Mouse (Mus musculus) kidney, adult 2 months (tissue): ENCODE results near the gene Cd248. TPM values are rescaled to one million over a fixed set of nuclear protein-coding genes. Genes with fewer than 3 reads are reported as not detected.

Experiments
- DNase-seq: peaks from one replicate; pipeline ENCODE4 v3.0.0; 2021
- H3K27ac ChIP-seq: fragments of 200-500 bp; 2 replicates; pipeline ENCODE4 v1.5.1; 2012; ENCODE audit warnings: low read depth, low read length, control low read depth, inconsistent platforms; ENCODE audit not compliant: insufficient read depth
- H3K27me3 ChIP-seq: fragments of 200-500 bp; replicated peaks from 2 replicates; pipeline ENCODE4 v1.6.1; 2012; ENCODE audit warnings: mild to moderate bottlenecking, moderate library complexity, low read length, inconsistent platforms; ENCODE audit not compliant: control insufficient read depth, insufficient read depth
- H3K36me3 ChIP-seq: fragments of 200-500 bp; 2 replicates; pipeline ENCODE4 v1.6.1; 2012; ENCODE audit warnings: mild to moderate bottlenecking, moderate library complexity, low read length, inconsistent platforms; ENCODE audit not compliant: control insufficient read depth, insufficient read depth
- H3K4me1 ChIP-seq: fragments of 200-500 bp; 2 replicates; pipeline ENCODE4 v1.6.1; 2011; ENCODE audit warnings: low read length; ENCODE audit not compliant: control insufficient read depth, insufficient read depth
- H3K4me3 ChIP-seq: fragments of 200-500 bp; 2 replicates; pipeline ENCODE4 v1.5.1; 2011; ENCODE audit warnings: mild to moderate bottlenecking, low read depth, low read length, control low read depth; ENCODE audit not compliant: insufficient read depth
- CTCF ChIP-seq: fragments of 200-500 bp; conservative IDR thresholded peaks from 2 replicates; pipeline ENCODE4 v1.5.1; 2011; ENCODE audit warnings: low read depth, mild to moderate bottlenecking, control low read depth, low read length, moderate library complexity, mixed read lengths; ENCODE audit not compliant: insufficient read depth, insufficient read length
- POLR2A ChIP-seq: fragments of 200-500 bp; IDR thresholded peaks from one replicate; pipeline ENCODE4 v1.6.1; 2011; ENCODE audit warnings: low read depth, low read length, control low read depth
- WGBS: fragments of 180-500 bp; shearing (Covaris S2); methylation state at CpG from one replicate; pipeline ENCODE4 v1.1.7; 2018; 5-methylcytosine and 5-hydroxymethylcytosine counted together
- polyA plus RNA-seq: library from polyadenylated mRNA; depleted of rRNA; stranded (reverse); fragments of >200 nt; gene quantifications from 2 replicates; pipeline ENCODE4 v1.2.3, GENCODE M21; 2012

Gene Cd248
- polyA plus RNA-seq, 1 experiment = 10.8 TPM

DNA sequence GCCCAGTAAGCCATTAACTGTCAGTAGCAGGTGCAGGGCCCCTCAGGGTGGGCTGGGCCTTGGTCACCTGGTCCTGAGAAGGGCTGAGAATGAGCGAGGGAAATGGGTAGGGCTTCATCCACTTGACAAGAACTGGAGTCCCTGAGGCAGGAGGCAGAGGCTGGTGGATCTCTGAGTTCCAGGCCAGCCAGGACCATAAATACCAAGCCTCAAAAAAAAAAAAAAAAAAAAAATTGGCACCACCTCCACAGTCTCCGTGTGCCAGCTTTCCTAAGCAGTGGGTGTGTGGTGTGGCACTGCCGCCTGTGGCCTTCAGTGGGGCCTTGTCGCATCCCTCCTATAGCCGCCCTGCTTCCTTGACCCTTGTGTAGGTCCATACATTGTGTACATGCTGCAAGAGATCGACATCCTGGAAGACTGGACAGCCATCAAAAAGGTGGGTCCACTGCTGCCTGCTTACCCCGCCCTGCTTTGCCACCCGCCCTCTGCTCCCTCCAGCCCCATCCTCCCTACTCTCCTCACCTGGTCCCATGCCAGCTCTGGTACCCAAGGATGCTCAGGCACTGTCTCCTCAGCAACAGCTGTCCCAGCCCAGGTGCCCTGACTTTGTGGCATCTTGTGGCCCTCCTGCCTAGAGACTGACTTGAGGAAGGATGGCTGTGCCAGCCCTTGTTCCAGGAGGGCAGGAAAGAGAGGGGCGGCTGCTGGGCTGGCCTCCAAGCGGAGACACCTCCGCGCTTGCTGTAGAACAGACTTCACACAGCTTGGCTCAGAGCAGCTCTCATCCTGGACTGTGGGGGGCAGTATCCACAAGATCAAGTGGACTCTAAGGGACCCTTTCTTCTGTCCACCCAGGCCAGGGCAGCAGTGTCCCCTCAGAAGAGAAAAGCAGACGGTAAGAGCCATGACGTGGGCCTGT is 19.5 kb upstream of the Cd248 start:
- no peak for DNase-seq
- TF ChIP-seq CTCF = no peak
- TF ChIP-seq POLR2A = no peak
- Histone ChIP-seq H3K4me1 (no peaks in the 10 kb centered on the region; the same call in 1 of the 2 replicates), H3K36me3 (no peaks in the 10 kb centered on the region), H3K27ac (no peak overlapping the region), H3K27me3 (no peaks in the 10 kb centered on the region), H3K4me3 (no peak overlapping the region)
- WGBS = 87% methylated on average over 14 of the region's 14 CpGs

GRCm38 (mm10) chr19:5049325-5049724 is 18.6 kb upstream of the Cd248 start:
- no peak overlapping the region for H3K4me3 ChIP-seq
- no peaks in the 10 kb centered on the region for H3K36me3 ChIP-seq
- DNase-seq = no peak
- H3K4me1 ChIP-seq = no peaks in the 10 kb centered on the region; the same call in 1 of the 2 replicates
- no peaks in the 10 kb centered on the region for H3K27me3 ChIP-seq
- no peak overlapping the region for H3K27ac ChIP-seq
- no peak for TF ChIP-seq CTCF
- no peak for TF ChIP-seq POLR2A
- 89% methylated on average over 6 of the region's 6 CpGs for WGBS

DNA sequence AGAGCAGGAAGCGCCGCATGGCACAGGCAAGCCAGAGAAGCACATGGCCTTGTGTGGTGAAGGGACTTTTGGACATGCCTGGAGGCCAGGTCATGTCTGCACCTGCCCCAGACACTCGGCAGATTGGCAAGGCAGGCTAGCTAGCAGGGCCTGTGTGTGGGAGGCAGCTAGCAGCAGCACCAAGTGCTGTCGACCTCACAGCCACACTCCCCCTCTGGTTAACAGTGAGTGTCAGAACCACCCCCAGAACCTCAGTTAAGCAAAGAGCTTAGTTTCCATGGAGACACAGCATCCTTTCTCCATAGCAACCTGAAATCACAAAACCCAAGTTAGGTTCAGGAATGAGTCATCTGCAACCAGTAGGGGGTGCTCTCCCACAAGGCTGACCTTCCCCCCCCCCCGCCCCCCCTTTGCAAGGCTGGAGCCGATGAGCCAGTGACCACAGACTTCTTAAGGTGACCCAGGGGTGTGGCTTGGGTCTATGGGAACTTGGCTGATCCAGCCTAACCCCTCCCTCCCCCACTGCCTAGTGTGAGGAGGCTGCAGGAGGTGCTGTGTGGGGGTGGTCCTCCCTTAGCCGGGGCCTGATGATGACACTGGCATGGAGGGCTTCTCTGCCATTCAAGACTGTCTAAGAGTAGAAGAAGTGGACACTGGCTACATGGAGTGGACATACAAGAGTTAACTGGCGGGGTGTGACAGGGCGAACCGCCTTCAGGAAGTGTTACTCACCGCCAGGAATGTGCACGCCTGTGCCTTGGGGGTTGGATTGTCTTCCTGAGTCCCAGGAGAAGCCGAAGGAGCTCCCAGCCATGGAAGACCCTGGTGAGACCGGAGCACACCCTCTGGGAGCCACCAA is 17.6 kb upstream of the Cd248 start, which contains the start of gene Rin1:
Gene Rin1, plus strand, starts transcription at position 435 of the 859 bp plus-strand sequence.
- 17% methylated on average over 14 of the region's 14 CpGs for whole genome bisulfite sequencing
- TF ChIP-seq CTCF = 0 out of 2 replicates have a peak, but pooled peaks have one; percentile 11
- TF ChIP-seq POLR2A = no peak
- DNase-seq = peak; percentile 68
- Histone ChIP-seq H3K4me3 (peak within 1 kb of the TSS; percentile 43), H3K27me3 (no peaks in the 10 kb centered on the region), H3K27ac (no peak within 1 kb of the TSS), H3K4me1 (no peaks in the 10 kb centered on the region; the same call in 1 of the 2 replicates), H3K36me3 (no peaks in the 10 kb centered on the region)

- no peak for DNase-seq
- H3K27me3 ChIP-seq = no peaks in the 10 kb centered on the region
- TF ChIP-seq POLR2A = no peak
- TF ChIP-seq CTCF = no peak
- 19% methylated on average over 17 of the region's 17 CpGs for WGBS
- H3K27ac ChIP-seq = no peak overlapping the region
- H3K4me1 ChIP-seq = no peaks in the 10 kb centered on the region; the same call in 1 of the 2 replicates
- H3K4me3 ChIP-seq = peak overlapping the region; percentile 43
- no peaks in the 10 kb centered on the region for H3K36me3 ChIP-seq
Measured at GRCm38 (mm10) chr19:5051031-5051430, 16.8 kb upstream of the Cd248 start.

DNA sequence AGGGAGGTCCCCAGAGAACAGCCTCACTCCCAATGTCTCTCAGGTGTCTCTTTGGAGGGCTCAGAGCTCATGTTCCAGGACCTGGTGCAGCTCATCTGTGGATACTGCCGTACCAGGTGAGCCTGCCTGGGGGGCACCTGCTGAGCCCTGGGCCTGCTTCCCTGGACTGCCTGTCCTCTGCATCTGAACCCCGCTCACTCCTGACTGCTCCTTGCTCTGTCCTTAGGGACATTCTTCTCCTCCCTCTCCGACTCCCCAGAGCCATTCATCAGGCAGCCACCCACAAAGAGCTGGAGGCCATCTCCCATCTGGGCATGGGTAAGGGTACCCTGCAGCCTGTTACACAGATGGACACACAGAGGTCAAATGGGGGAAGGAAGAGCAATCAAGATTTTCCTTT is 16.4 kb upstream of the Cd248 start:
- Histone ChIP-seq H3K27ac (no peak overlapping the region), H3K4me1 (no peaks in the 10 kb centered on the region; the same call in 1 of the 2 replicates), H3K36me3 (no peaks in the 10 kb centered on the region), H3K27me3 (no peaks in the 10 kb centered on the region), H3K4me3 (no peak overlapping the region)
- no peak for TF ChIP-seq CTCF
- TF ChIP-seq POLR2A = no peak
- DNase-seq = no peak
- 64% methylated on average over 3 of the region's 3 CpGs for WGBS

DNA sequence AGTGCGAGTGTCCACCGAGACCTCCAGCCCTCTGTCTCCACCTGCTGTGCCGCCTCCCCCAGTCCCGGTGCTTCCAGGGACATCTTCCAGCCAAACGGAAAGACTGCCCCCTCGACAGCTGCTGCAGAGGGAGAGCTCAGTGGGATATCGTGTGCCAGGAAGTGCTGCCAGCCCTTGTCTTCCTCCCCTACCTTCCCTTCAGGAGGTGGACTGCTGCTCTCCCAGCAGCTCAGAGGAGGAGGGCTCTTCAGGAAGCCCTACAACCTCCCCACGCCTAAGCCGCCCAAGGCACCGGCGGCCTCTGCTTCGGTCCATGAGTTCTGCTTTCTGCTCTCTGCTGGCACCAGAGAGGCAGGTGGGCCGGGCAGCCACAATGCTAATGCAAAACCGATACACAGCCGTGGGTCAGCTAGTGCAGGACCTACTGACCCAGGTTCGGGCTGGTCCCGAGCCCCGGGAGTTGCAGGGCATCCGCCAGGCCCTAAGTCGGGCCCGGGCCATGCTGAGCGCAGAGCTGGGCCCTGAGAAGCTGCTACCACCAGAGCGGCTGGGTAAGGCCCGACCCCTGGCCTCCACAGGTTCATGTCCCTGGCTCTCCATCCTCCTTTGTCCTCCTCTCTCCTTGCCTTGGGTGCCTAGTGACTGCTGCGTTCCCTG is 15.6 kb upstream of the Cd248 start:
- H3K36me3 ChIP-seq = no peaks in the 10 kb centered on the region
- 51% methylated on average over 25 of the region's 25 CpGs for WGBS
- TF ChIP-seq POLR2A = no peak
- TF ChIP-seq CTCF = no peak
- no peak overlapping the region for H3K27ac ChIP-seq
- DNase-seq = no peak
- H3K4me1 ChIP-seq = no peaks in the 10 kb centered on the region; the same call in 1 of the 2 replicates
- no peak overlapping the region for H3K4me3 ChIP-seq
- H3K27me3 ChIP-seq = no peaks in the 10 kb centered on the region

DNA sequence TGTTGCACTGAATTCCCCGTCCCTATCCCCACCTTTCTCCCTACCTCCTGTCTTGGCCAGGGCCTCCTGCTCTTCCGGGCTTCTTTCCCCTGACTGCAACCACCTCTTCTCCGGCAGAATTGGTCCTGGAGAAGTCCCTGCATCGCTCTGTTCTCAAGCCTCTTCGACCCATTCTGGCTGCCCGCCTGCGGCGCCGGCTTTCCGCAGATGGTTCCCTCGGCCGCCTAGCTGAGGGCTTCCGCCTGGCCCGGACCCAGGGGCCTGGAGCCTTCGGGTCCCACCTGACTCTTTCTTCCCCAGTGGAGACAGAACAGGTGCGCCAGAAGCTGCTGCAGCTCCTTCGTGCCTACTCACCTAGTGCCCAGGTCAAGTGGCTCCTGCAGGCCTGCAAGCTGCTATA is 15.0 kb upstream of the Cd248 start:
- Histone ChIP-seq H3K4me1 (no peaks in the 10 kb centered on the region; the same call in 1 of the 2 replicates), H3K4me3 (no peak overlapping the region), H3K27me3 (no peaks in the 10 kb centered on the region), H3K27ac (no peak overlapping the region), H3K36me3 (no peaks in the 10 kb centered on the region)
- DNase-seq = no peak
- 85% methylated on average over 17 of the region's 17 CpGs for WGBS
- no peak for TF ChIP-seq POLR2A
- no peak for TF ChIP-seq CTCF
